Mouse (Mus musculus): ENCODE measurements around the gene Cyb5r2. TPM values are rescaled to one million over a fixed set of nuclear protein-coding genes. Genes with fewer than 3 reads are reported as not detected.

Gene Cyb5r2
- total and polyA plus RNA-seq, 3 experiments = 0.17 TPM; not detected in 2

DNA sequence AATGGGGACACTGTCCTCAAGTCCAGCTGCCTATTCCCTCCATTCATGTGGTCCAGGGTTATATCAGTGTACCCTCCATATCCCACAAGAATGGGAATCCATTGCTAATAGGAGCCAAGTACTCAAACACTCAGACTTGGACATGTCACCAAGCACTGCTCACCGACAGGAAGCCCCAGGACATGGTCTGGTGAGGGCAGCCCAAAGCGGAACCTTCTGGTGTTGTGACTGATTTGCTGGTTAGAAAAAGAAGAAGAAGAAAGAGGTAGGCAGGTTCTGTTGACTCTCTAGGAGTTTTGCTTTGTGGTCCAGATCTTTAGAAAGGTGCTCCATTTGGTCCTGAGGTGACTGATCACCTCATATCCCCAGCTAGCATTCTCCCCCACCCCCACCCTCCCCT, 1.1 kb downstream of the Cyb5r2 start:
- dilution Hi-C loops (cut with MboI; ENCODE audit: extremely low pct_ligation_motif_present, extremely low pct_unique_long_range_greater_than_20kb, low sequenced_read_pairs) (no loop called here), in situ Hi-C loops (cut with MboI; ENCODE audit: low pct_ligation_motif_present, low pct_unique_long_range_greater_than_20kb, low sequenced_read_pairs) (loop anchor here (25.0 kb wide), 1 partner anchor 544 kb away; the partner anchor contains the start of gene Rbmxl2)
- Histone ChIP-seq H3K4me3 (replicated peaks in 1 of 3; ENCODE audit: low read depth in 2 of 3, low read length in 2 of 3, poor library complexity in 1 of 3) (no peak overlapping the region), H3K9ac (ENCODE audit: insufficient read depth, low read depth) (no peak overlapping the region), H3K36me3 (replicated peaks in 1 of 2; ENCODE audit: control insufficient read depth in 1 of 2, insufficient read depth in 1 of 2, low read length in 1 of 2) (no peaks in the 10 kb centered on the region), H3K27me3 (replicated peaks) (no peaks in the 10 kb centered on the region), H3K27ac (ENCODE audit: insufficient read depth, low read depth) (no peak overlapping the region), H3K79me2 (replicated peaks; ENCODE audit: control insufficient read depth, extremely low read depth, insufficient read depth, poor library complexity, severe bottlenecking) (no peaks in the 10 kb centered on the region), H3K4me2 (ENCODE audit: insufficient read depth, low read depth, poor library complexity, severe bottlenecking) (no peak overlapping the region), H3K4me1 (ENCODE audit: control insufficient read depth in 1 of 2, insufficient read depth in 2 of 2) (no peaks in the 10 kb centered on the region), H3K9me3 (replicated peaks; ENCODE audit: low read length) (no peaks in the 10 kb centered on the region)
- no peak for DNase-seq (ENCODE audit: extremely low read depth)
- TF ChIP-seq TBP (conservative IDR thresholded peaks at IDR 0.05; ENCODE audit: low read depth, low read length) (no peak), JUN (IDR thresholded peaks at IDR 0.05; ENCODE audit: insufficient read depth, low read depth, low read length) (no peak), RAD21 (IDR thresholded peaks at IDR 0.05; ENCODE audit: low read depth, low read length) (no peak), IRF4 (IDR thresholded peaks at IDR 0.05; ENCODE audit: low read depth, low read length) (no peak), ZMIZ1 (IDR thresholded peaks at IDR 0.05; ENCODE audit: low read depth, low read length) (no peak), POLR2A (IDR thresholded peaks at IDR 0.05; ENCODE audit: low read depth, low read length) (no peak), MAFK (IDR thresholded peaks at IDR 0.05; ENCODE audit: insufficient replicate concordance, low read length) (no peak), ETS1 (conservative IDR thresholded peaks at IDR 0.05; ENCODE audit: low read depth, low read length) (no peak), SMC3 (IDR thresholded peaks at IDR 0.05; ENCODE audit: low read depth, low read length) (no peak), MAZ (IDR thresholded peaks at IDR 0.05; ENCODE audit: low read depth, low read length) (no peak), ZKSCAN1 (IDR thresholded peaks at IDR 0.05; ENCODE audit: borderline replicate concordance, low read depth, low read length) (no peak), KAT2A (IDR thresholded peaks at IDR 0.05; ENCODE audit: insufficient replicate concordance, low read length) (no peak), ELF1 (IDR thresholded peaks at IDR 0.05; ENCODE audit: low read depth, low read length) (no peak), USF2 (conservative IDR thresholded peaks at IDR 0.05; ENCODE audit: low read depth, low read length) (no peak)

DNA sequence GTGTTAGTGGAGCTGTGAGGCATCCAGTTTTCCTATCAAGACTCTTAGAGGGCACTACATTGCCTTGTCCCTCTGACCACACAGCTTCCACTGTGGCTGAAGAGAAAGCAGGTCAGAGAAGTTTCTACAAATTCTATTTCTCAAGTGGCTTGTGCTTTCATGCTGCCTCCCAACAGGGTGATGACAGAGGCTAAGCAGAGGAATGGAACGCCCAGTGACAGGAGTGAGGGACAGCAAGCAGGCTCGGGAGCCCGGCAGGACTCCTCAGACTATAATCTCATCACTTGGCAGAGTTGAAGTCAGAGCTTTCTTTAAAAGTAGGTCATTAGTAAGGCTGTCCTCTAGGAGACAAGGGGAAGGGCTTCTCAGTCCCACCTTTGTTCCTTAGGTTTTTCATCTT, 1.9 kb downstream of the Cyb5r2 start:
- no peaks in the 10 kb centered on the region for H3K79me2 ChIP-seq (replicated peaks; ENCODE audit: control insufficient read depth, extremely low read depth, insufficient read depth, poor library complexity, severe bottlenecking)
- no peaks in the 10 kb centered on the region for H3K9me3 ChIP-seq (replicated peaks; ENCODE audit: low read length)
- in situ Hi-C loops (cut with MboI; ENCODE audit: low pct_ligation_motif_present, low pct_unique_long_range_greater_than_20kb, low sequenced_read_pairs) = loop anchor here (25.0 kb wide), 1 partner anchor 544 kb away; the partner anchor contains the start of gene Rbmxl2
- no peak overlapping the region for H3K9ac ChIP-seq (ENCODE audit: insufficient read depth, low read depth)
- dilution Hi-C loops (cut with MboI; ENCODE audit: extremely low pct_ligation_motif_present, extremely low pct_unique_long_range_greater_than_20kb, low sequenced_read_pairs) = no loop called here
- H3K27ac ChIP-seq (ENCODE audit: insufficient read depth, low read depth) = no peak overlapping the region
- H3K27me3 ChIP-seq (replicated peaks) = no peaks in the 10 kb centered on the region
- DNase-seq (ENCODE audit: extremely low read depth) = no peak
- no peaks in the 10 kb centered on the region for H3K36me3 ChIP-seq (replicated peaks in 1 of 2; ENCODE audit: control insufficient read depth in 1 of 2, insufficient read depth in 1 of 2, low read length in 1 of 2)
- H3K4me1 ChIP-seq (ENCODE audit: control insufficient read depth in 1 of 2, insufficient read depth in 2 of 2) = no peaks in the 10 kb centered on the region
- H3K4me2 ChIP-seq (ENCODE audit: insufficient read depth, low read depth, poor library complexity, severe bottlenecking) = no peak overlapping the region
- H3K4me3 ChIP-seq (replicated peaks in 1 of 3; ENCODE audit: low read depth in 2 of 3, low read length in 2 of 3, poor library complexity in 1 of 3) = no peak overlapping the region
- TF ChIP-seq POLR2AphosphoS2 (IDR thresholded peaks at IDR 0.05; ENCODE audit: low read depth, low read length) = no peak
- TF ChIP-seq MAFK (IDR thresholded peaks at IDR 0.05; ENCODE audit: insufficient replicate concordance, low read length) = no peak
- no peak for TF ChIP-seq BHLHE40 (IDR thresholded peaks at IDR 0.05; ENCODE audit: low read depth, low read length)
- TF ChIP-seq POLR2A (IDR thresholded peaks at IDR 0.05; ENCODE audit: low read depth, low read length) = no peak
- no peak for TF ChIP-seq ZKSCAN1 (IDR thresholded peaks at IDR 0.05; ENCODE audit: borderline replicate concordance, low read depth, low read length)
- no peak for TF ChIP-seq RAD21 (IDR thresholded peaks at IDR 0.05; ENCODE audit: low read depth, low read length)
- no peak for TF ChIP-seq ZNF384 (IDR thresholded peaks at IDR 0.05; ENCODE audit: low read depth, low read length)
- TF ChIP-seq KAT2A (IDR thresholded peaks at IDR 0.05; ENCODE audit: insufficient replicate concordance, low read length) = no peak
- no peak for TF ChIP-seq GABPA (IDR thresholded peaks at IDR 0.05; ENCODE audit: insufficient replicate concordance, low read depth, low read length)
- TF ChIP-seq SMC3 (IDR thresholded peaks at IDR 0.05; ENCODE audit: low read depth, low read length) = no peak
- TF ChIP-seq CHD1 (IDR thresholded peaks at IDR 0.05; ENCODE audit: low read depth, low read length) = no peak
- no peak for TF ChIP-seq MAX (IDR thresholded peaks at IDR 0.05; ENCODE audit: low read length)
- TF ChIP-seq RCOR1 (conservative IDR thresholded peaks at IDR 0.05; ENCODE audit: low read depth, low read length) = no peak
